Mouse (Mus musculus): ENCODE results near the gene Scamp2.

- TF ChIP-seq CTCF (IDR thresholded peaks at IDR 0.05; ENCODE audit: low read depth, low read length) (no peak), POLR2A (IDR thresholded peaks at IDR 0.05; ENCODE audit: borderline replicate concordance, low read depth, low read length) (no peak)
Measured at GRCm38 (mm10) chr9:57633481-57634024, 72.8 kb downstream of the Scamp2 start.
